Mouse (Mus musculus): Measurements from ENCODE around the gene Hoxc11.

GRCm38 (mm10) chr15:102922012-102922362, 32.2 kb upstream of the Hoxc11 start:
- TF ChIP-seq CTCF (IDR thresholded peaks at IDR 0.05; ENCODE audit: extremely low read depth, insufficient read length, insufficient replicate concordance, low read depth, low read length): no peak
- TF ChIP-seq POLR2A (IDR thresholded peaks at IDR 0.05; ENCODE audit: low read depth, low read length): no peak
